Comparison of ENCODE assay signal across 8 mouse cellular contexts in genomic region chr19:12794056-12795044, GRCm38 (mm10). TPM values are rescaled to one million over a fixed set of nuclear protein-coding genes. Genes with fewer than 3 reads are reported as not detected.
DNase-seq lines count a peak whose midpoint lies in the region; TF ChIP-seq lines count a peak whose summit lies in the region.

No protein-coding gene starts in this region.

- no peaks in the 10 kb centered on the region for H3K27me3 ChIP-seq in megakaryocyte, embryonic 14.5 days (replicated peaks)

- no peaks in the 10 kb centered on the region for H3K9me3 ChIP-seq in megakaryocyte, embryonic 14.5 days

- DNase-seq in WW6 (ENCODE audit: low read depth, low spot score), result peak; percentile 71
- DNase-seq in cerebellum, postnatal 4 days (ENCODE audit: low spot score in 2 of 2), result peak; percentile 87 to 88
- DNase-seq in gastrocnemius, adult 2 months, result peak; percentile 98
- peak; percentile 37 for DNase-seq in hindlimb bud, embryonic 11.5 days (ENCODE audit: extremely low spot score, low read depth, low spot score)
- DNase-seq in left cerebral cortex, adult 8-10 months (ENCODE audit: low spot score in 2 of 2), result peak; percentile 90 to 92
- peak; percentile 95 for DNase-seq in right cerebral cortex, postnatal 10 days (ENCODE audit: low spot score in 2 of 2)
- DNase-seq in urinary bladder, postnatal 25 days (ENCODE audit: low spot score), result peak; percentile 94

- intact Hi-C loops in gastrocnemius, adult 2 months (cut with DNase I), result loop anchor here (5.0 to 10.0 kb wide), 3 partner anchors 72 to 782 kb away; partner anchors contain the start of gene Gm4952

- peak; percentile 91 for TF ChIP-seq CTCF in gastrocnemius, adult 2 months (IDR thresholded peaks at IDR 0.05)

- H3K4me3 ChIP-seq in gastrocnemius, adult 2 months, result peak overlapping the region; percentile 97
- peak overlapping the region; percentile 97 for H3K4me3 ChIP-seq in megakaryocyte, embryonic 14.5 days (replicated peaks)

- peaks cover 6% of the 10 kb centered on the region for H3K36me3 ChIP-seq in megakaryocyte, embryonic 14.5 days (replicated peaks; ENCODE audit: low read length)

- peaks cover 27% of the 10 kb centered on the region for H3K4me1 ChIP-seq in megakaryocyte, embryonic 14.5 days

- H3K27ac ChIP-seq in gastrocnemius, adult 2 months, result peak overlapping the region; percentile 99

RNA-seq across cellular contexts. Expression of gene Zfp91, which starts 1.6 kb away (rescaled TPM):
- 100 to 1,000 TPM; 135 to 138 TPM for total RNA-seq in gastrocnemius, adult 2 months (2021)
- total RNA-seq in left cerebral cortex, adult 8-10 months (2022), result 10 to 100 TPM; 85.2 to 96.0 (median 91.8) TPM
- 16.1 and 19.5 TPM in 2 replicates for polyA plus RNA-seq in megakaryocyte, embryonic 14.5 days (2012; ENCODE audit: insufficient read depth, low replicate concordance)

RNA-seq across cellular contexts. Expression of gene Lpxn, which starts 1.6 kb away (rescaled TPM):
- total RNA-seq in gastrocnemius, adult 2 months (2021), result under 1 TPM in 1 of 2 experiments, not detected in 1; 0.17 TPM
- 1 to 10 TPM; 1.5 to 3.8 (median 2.1) TPM for total RNA-seq in left cerebral cortex, adult 8-10 months (2022)
- polyA plus RNA-seq in megakaryocyte, embryonic 14.5 days (2012; ENCODE audit: insufficient read depth, low replicate concordance), result 0.27 TPM in 1 of 2 replicates, not detected in the other

RNA-seq across cellular contexts. Expression of gene Cntf, which starts 28.9 kb away (rescaled TPM):
- total RNA-seq in gastrocnemius, adult 2 months (2021), result 1 to 10 TPM; 1.8 to 2.2 TPM
- total RNA-seq in left cerebral cortex, adult 8-10 months (2022), result 1 to 10 TPM; 3.2 to 4.3 (median 3.4) TPM
- not detected in 2 replicates for polyA plus RNA-seq in megakaryocyte, embryonic 14.5 days (2012; ENCODE audit: insufficient read depth, low replicate concordance)

RNA-seq across cellular contexts. Expression of gene Gm5244, which starts 52.1 kb away (rescaled TPM):
- not detected for total RNA-seq in gastrocnemius, adult 2 months (2021)
- total RNA-seq in left cerebral cortex, adult 8-10 months (2022), result not detected
- polyA plus RNA-seq in megakaryocyte, embryonic 14.5 days (2012; ENCODE audit: insufficient read depth, low replicate concordance), result not detected in 2 replicates

Comparison
In these comparisons a context has a peak if more than half of its experiments do, and no peak if none do; other contexts are left out.
1. Peak in every context shown above with its lines: DNase-seq, H3K4me3 ChIP-seq and H3K27ac ChIP-seq.
2. DNase-seq: peak in every context shown above with its lines; median percentile 98 in gastrocnemius, adult 2 months; 95 in right cerebral cortex, postnatal 10 days; 94 in urinary bladder, postnatal 25 days; 91 in left cerebral cortex, adult 8-10 months; 88 in cerebellum, postnatal 4 days; 71 in WW6; 37 in hindlimb bud, embryonic 11.5 days.